Mouse (Mus musculus) forebrain, embryonic 12.5 days (tissue): ENCODE measurements around the gene Olfr1394. TPM values are rescaled to one million over a fixed set of nuclear protein-coding genes. Genes with fewer than 3 reads are reported as not detected.

Source experiments
- ATAC-seq: fragments of 200-750 bp; cut with Nextera tagmentation; 2 replicates; pipeline ENCODE4 v1.8.0; 2017; ENCODE audit warnings: moderate TSS enrichment; ENCODE audit not compliant: low FRiP score
- H3K27ac ChIP-seq: fragments of 300-500 bp; sonication (generic); 2 replicates; pipeline ENCODE4 v1.5.1; 2016; ENCODE audit warnings: mild to moderate bottlenecking
- H3K27me3 ChIP-seq: fragments of 300-500 bp; sonication (generic); 2 replicates; pipeline ENCODE4 v1.6.1; 2016; ENCODE audit warnings: mild to moderate bottlenecking
- H3K36me3 ChIP-seq: fragments of 300-500 bp; sonication (generic); replicated peaks from 2 replicates; pipeline ENCODE4 v1.6.1; 2016; ENCODE audit warnings: mild to moderate bottlenecking
- H3K4me1 ChIP-seq: fragments of 300-500 bp; sonication (generic); 2 replicates; pipeline ENCODE4 v1.6.1; 2016
- H3K4me2 ChIP-seq: fragments of 300-500 bp; sonication (generic); 2 replicates; pipeline ENCODE4 v1.6.1; 2016; ENCODE audit warnings: mild to moderate bottlenecking, moderate library complexity
- H3K4me3 ChIP-seq: fragments of 300-500 bp; sonication (generic); replicated peaks from 2 replicates; pipeline ENCODE4 v1.5.1; 2016; ENCODE audit warnings: mild to moderate bottlenecking
- H3K9ac ChIP-seq: fragments of 300-500 bp; sonication (generic); 2 replicates; pipeline ENCODE4 v1.6.1; 2016; ENCODE audit warnings: mild to moderate bottlenecking
- H3K9me3 ChIP-seq: fragments of 300-500 bp; sonication (generic); 2 replicates; pipeline ENCODE4 v1.6.1; 2016
- WGBS: fragments of 180-500 bp; shearing (Covaris S2); methylation state at CpG from one replicate; pipeline ENCODE4 v1.1.7; 2016; 5-methylcytosine and 5-hydroxymethylcytosine counted together
- polyA plus RNA-seq: library from polyadenylated mRNA; unstranded; fragments of >200 nt; fragmentation: Nextera tagmentation; extraction: Ambion mirVana; gene quantifications from 2 replicates; pipeline ENCODE4 v1.2.1, GENCODE M21; 2016

Gene Olfr1394
- not detected in 2 replicates for polyA plus RNA-seq

DNA sequence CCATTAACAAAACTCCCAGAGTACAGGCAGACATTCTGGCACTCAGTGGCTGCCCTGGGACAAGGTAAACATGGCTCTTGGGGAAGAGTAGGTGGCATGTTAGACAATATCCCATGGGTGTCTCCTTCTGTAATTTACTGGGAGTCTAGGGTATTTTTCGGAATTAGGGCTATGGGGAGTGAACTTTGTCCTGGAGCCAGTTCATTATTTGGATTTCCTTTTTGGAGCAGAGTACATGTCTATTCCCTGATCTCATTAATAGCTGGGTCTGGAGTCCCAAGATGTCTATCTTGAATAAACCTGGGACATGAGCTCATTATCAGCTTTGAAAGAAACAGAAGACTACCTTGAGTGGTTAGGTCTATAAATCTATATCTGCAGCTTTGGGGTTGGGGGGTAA lies at the start of gene Olfr1394:
Gene Olfr1394 (plus strand): TSS at position 301 of the 400 bp plus-strand sequence.
- Histone ChIP-seq H3K9ac (no peak within 1 kb of the TSS), H3K36me3 (no peaks in the 10 kb centered on the region), H3K27me3 (no peaks in the 10 kb centered on the region), H3K4me1 (no peaks in the 10 kb centered on the region), H3K27ac (no peak within 1 kb of the TSS), H3K4me2 (no peak within 1 kb of the TSS), H3K4me3 (no peak within 1 kb of the TSS), H3K9me3 (no peaks in the 10 kb centered on the region)
- WGBS = 90% methylated on average over 1 of the region's 1 CpGs
- no peak for ATAC-seq

DNA sequence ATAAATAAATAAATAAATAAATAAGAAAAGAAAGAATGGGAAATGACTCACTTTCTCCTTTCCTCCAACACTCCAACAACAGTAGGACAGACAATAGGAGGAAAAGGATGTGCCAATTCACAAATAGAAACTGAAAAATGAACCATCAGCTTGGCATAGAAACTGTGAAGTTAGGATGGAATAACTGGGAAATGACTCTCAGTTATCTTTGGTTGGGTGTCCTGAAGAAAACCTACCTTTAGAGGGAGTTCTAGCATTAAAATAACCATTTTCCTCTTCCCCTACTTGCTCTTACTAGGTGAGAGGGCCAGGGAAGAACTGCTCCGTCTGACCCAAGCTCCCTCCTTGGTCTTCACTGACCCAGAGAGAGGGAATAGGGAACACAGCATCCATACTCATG lies 48.4 kb upstream of the Olfr1394 start:
- H3K4me3 ChIP-seq = no peak overlapping the region
- no peak overlapping the region for H3K27ac ChIP-seq
- no peak for ATAC-seq
- no peaks in the 10 kb centered on the region for H3K4me1 ChIP-seq
- H3K4me2 ChIP-seq = no peak overlapping the region
- H3K27me3 ChIP-seq = no peaks in the 10 kb centered on the region
- no peaks in the 10 kb centered on the region for H3K9me3 ChIP-seq
- WGBS = 69% methylated on average over 1 of the region's 1 CpGs
- H3K36me3 ChIP-seq = no peaks in the 10 kb centered on the region
- H3K9ac ChIP-seq = no peak overlapping the region

DNA sequence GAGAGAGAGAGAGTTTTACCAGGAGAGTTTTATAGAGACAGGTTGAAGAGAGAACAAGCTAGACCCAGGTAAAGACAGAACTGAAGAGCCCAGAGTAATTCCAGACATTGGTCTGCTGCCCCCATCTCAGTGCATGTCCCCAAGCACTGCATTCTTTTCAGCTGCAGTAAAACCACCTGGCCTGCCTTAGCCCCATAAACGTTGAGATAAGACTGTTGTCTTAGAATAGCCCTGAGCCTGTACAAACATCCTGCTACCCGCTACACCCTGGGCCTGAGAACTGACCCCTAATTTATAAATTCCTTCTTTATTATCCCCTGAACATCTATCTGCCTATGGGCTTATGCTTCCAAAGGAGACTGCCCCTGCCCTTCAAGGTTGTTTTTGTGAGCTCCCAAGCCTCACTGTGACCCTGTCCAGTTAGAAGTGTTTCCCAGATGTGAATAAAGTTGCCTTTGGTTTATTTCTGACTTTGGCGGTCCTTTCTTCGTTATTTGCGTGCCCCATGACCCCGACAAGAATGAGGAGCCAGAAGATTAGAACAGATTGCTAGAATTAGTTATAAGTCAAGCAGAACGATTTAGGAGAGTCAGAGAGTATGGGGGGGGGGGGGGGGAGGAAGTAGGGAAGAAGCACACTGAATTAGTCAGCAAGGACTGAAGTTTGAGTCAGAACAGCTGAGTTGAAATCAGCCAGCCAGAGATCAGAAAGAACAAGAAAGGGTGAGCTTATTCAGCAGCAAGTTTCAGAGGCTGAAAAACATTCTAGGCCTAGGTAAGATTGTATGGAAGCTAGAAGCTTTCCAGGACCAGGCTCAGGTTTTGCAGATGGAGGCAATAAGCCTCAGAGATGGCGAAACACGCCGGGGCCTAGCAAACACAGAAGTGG lies 46.3 kb upstream of the Olfr1394 start:
- no peak overlapping the region for H3K4me2 ChIP-seq
- H3K36me3 ChIP-seq = no peaks in the 10 kb centered on the region
- ATAC-seq = no peak
- H3K4me1 ChIP-seq = no peaks in the 10 kb centered on the region
- H3K27me3 ChIP-seq = no peaks in the 10 kb centered on the region
- WGBS = 62% methylated on average over 10 of the region's 10 CpGs
- no peak overlapping the region for H3K9ac ChIP-seq
- no peaks in the 10 kb centered on the region for H3K9me3 ChIP-seq
- no peak overlapping the region for H3K27ac ChIP-seq
- no peak overlapping the region for H3K4me3 ChIP-seq

DNA sequence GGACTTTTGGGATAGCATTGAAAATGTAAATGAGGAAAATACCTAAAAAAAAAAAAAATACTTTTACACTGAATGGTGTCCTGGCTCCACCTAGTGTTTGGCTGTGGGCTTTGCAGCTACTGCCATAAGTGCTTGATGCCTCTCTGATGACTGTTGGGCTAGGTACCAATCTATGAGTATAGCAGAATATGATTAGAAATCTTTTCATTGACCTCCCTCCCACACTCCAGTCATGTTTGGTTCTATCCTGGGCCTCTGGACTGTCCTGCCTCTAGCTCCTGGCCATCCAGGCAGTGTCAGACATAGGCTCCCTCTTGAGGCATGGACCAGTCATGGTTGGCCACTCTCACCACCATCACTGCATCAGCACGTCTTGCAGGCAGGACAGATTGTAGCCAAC lies 45.3 kb upstream of the Olfr1394 start:
- 39% methylated on average over 1 of the region's 1 CpGs for WGBS
- Histone ChIP-seq H3K4me3 (no peak overlapping the region), H3K27me3 (no peaks in the 10 kb centered on the region), H3K27ac (no peak overlapping the region), H3K9ac (no peak overlapping the region), H3K9me3 (no peaks in the 10 kb centered on the region), H3K4me1 (no peaks in the 10 kb centered on the region), H3K4me2 (no peak overlapping the region), H3K36me3 (no peaks in the 10 kb centered on the region)
- no peak for ATAC-seq

DNA sequence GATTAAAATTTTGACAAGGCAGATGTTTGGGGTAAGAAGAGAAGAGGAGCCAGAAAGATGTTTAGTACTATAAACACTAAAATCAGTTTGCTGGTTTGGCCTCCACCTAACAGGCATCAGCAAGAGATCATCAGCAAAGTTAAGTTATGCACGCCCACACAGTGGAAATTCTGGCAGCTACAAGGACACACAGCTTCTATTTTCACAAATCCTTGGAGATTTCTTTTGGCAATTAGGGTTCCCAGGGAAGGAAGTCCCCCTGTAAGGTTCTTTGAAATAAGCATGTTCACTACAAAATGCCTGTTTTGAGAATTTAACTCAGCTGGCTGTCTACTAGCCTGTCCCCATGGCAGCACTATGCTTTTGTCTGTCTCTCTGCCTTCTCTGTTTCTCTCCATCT lies 43.2 kb upstream of the Olfr1394 start:
- Histone ChIP-seq H3K27ac (no peak overlapping the region), H3K4me2 (no peak overlapping the region), H3K4me1 (no peaks in the 10 kb centered on the region), H3K9ac (no peak overlapping the region), H3K27me3 (no peaks in the 10 kb centered on the region), H3K36me3 (no peaks in the 10 kb centered on the region), H3K9me3 (no peaks in the 10 kb centered on the region), H3K4me3 (no peak overlapping the region)
- 57% methylated on average over 1 of the region's 1 CpGs for WGBS
- no peak for ATAC-seq

DNA sequence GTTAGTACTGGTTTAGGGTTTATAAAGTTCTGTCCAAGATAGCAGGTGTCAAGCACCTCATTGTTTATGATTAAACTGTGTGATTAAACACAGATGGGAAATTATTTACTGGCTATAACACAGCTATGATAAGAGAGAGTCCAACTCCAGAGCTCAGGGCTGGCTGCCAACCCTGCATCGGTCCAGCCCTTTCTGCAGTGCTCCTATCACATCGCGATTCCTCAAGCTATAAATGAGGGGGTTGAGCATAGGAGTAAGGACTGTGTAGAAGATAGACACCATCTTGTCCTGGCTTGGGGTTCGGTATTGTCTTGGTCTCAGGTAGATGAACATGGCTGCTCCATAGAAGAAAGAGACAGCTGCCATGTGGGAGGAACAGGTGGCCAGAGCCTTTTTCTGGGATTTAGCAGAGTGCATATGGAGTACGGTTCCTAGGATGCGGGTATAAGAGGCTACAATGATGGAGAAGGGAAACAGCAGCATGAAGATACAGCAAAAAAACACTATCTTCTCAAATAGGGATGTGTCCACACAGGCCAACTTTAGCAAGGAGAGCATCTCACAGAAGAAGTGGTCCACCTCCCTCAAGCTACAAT lies 41.5 kb upstream of the Olfr1394 start:
- H3K27me3 ChIP-seq = no peaks in the 10 kb centered on the region
- H3K9me3 ChIP-seq = no peaks in the 10 kb centered on the region
- H3K36me3 ChIP-seq = no peaks in the 10 kb centered on the region
- no peak overlapping the region for H3K4me2 ChIP-seq
- no peak overlapping the region for H3K4me3 ChIP-seq
- WGBS = 89% methylated on average over 6 of the region's 6 CpGs
- H3K4me1 ChIP-seq = no peaks in the 10 kb centered on the region
- H3K27ac ChIP-seq = no peak overlapping the region
- no peak overlapping the region for H3K9ac ChIP-seq
- no peak for ATAC-seq

DNA sequence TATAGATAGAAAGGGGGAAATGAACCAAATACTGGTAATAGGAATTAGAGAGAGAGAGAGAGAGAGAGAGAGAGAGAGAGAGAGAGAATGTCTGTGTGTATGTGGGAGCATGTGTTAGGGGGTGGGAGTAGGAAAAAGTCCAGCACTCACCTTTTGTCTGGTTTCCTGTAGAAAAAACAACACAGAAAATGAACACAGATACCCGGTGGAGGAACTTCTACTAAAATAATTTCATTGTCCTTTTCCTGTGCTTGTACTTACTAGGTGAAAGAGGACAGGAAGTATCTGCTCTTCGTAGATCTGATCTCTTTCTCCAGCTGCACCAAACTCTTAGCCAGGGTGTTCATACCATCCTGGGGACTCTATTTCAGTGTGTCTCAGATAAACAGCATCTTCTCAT lies 40.0 kb upstream of the Olfr1394 start:
- Histone ChIP-seq H3K4me3 (no peak overlapping the region), H3K4me1 (no peaks in the 10 kb centered on the region), H3K27me3 (no peaks in the 10 kb centered on the region), H3K9ac (no peak overlapping the region), H3K36me3 (no peaks in the 10 kb centered on the region), H3K4me2 (no peak overlapping the region), H3K27ac (no peak overlapping the region), H3K9me3 (no peaks in the 10 kb centered on the region)
- 72% methylated on average over 2 of the region's 2 CpGs for WGBS
- ATAC-seq = no peak

DNA sequence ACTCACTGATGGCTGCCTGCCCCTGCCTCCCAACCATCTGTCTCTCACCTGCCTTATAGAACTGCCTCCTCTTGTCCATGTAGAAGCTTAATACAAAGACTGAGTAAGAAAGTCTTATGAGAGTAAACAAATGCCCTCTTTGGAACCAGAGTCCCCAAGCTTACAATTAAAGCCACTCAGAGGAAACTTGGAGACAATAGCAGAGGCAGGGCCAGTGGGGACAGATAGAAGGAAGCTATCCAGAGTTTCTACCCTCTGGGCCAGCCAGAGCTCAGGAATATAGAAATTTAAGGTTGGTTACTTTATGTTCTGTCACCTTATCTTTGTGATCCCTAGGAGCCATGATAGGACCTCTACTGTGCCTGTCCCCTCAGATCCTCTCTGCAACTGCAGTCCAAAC lies 39.4 kb upstream of the Olfr1394 start, which contains the start of gene Olfr1396:
Gene Olfr1396 (minus strand): TSS at position 101 of the 400 bp plus-strand sequence.
- no peak within 1 kb of the TSS for H3K27ac ChIP-seq
- ATAC-seq = no peak
- no peaks in the 10 kb centered on the region for H3K27me3 ChIP-seq
- H3K9ac ChIP-seq = no peak within 1 kb of the TSS
- no peaks in the 10 kb centered on the region for H3K9me3 ChIP-seq
- H3K4me2 ChIP-seq = no peak within 1 kb of the TSS
- H3K4me3 ChIP-seq = no peak within 1 kb of the TSS
- H3K4me1 ChIP-seq = no peaks in the 10 kb centered on the region
- no peaks in the 10 kb centered on the region for H3K36me3 ChIP-seq

DNA sequence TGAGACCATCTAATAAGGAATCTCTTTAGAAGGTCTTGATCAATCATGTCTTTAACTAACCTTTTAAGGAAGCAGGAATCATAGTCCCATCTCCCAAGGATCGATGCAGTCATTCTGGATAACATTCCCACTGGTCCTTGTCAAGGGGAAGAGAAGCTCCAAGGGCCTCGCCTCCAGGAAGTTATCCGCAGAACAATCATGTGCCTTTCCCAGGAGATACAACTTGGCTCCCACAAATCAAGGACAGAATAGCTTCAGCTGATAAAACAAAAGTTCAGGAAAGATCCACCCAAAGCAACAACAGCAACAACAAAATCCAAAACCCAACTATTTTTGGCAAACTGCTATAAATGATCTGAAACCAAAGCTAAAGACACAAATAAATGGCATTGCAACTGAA lies 34.5 kb upstream of the Olfr1394 start:
- no peaks in the 10 kb centered on the region for H3K9me3 ChIP-seq
- H3K4me1 ChIP-seq = no peaks in the 10 kb centered on the region
- 87% methylated on average over 3 of the region's 3 CpGs for WGBS
- H3K4me2 ChIP-seq = no peak overlapping the region
- no peaks in the 10 kb centered on the region for H3K36me3 ChIP-seq
- ATAC-seq = no peak
- no peaks in the 10 kb centered on the region for H3K27me3 ChIP-seq
- H3K4me3 ChIP-seq = no peak overlapping the region
- H3K27ac ChIP-seq = no peak overlapping the region
- no peak overlapping the region for H3K9ac ChIP-seq

DNA sequence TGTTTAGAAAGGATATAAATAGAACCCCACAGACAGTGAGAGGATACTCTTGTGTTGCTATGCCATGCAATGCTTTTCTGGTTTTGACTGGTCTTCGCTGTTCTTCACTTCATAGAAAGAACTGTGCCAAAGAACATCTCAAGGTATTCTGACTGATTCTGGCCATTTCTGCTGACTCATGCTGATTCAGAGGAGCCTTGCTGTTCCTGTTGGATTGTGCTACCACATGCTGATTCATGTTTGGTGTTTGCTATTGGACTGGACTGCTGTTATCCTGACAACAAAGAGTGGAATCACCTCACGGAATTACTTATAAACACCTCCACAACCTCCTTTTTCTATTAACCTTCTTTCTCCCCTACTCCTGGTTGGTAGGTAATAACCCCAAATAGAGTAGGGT lies 30.0 kb upstream of the Olfr1394 start:
- no peak overlapping the region for H3K9ac ChIP-seq
- H3K27me3 ChIP-seq = no peaks in the 10 kb centered on the region
- H3K4me2 ChIP-seq = no peak overlapping the region
- H3K27ac ChIP-seq = no peak overlapping the region
- H3K36me3 ChIP-seq = no peaks in the 10 kb centered on the region
- no peak overlapping the region for H3K4me3 ChIP-seq
- 84% methylated on average over 2 of the region's 2 CpGs for WGBS
- no peak for ATAC-seq
- H3K4me1 ChIP-seq = no peaks in the 10 kb centered on the region
- H3K9me3 ChIP-seq = no peaks in the 10 kb centered on the region

DNA sequence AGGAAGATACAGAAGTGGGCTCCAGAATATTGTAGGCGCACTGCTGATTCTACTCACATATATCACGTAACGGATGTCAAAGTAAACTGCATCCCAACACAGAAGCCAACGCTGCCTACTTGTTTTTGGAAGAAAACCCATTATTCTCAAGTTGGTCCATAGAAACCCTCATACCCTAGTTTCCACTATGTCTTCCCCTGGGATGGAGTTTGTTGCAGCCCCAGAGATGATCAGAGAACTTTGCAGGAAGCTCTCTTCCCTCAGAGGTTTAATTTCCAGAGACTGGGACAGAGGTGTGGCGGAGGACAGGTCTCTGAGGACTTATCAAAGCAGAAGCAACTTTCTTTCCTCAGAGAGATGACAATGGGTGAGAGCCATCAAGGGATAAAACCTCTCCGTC lies 12.2 kb upstream of the Olfr1394 start, which contains the start of gene Olfr1395:
Gene Olfr1395 (plus strand): TSS at position 301 of the 400 bp plus-strand sequence.
- no peak for ATAC-seq
- Histone ChIP-seq H3K27me3 (no peaks in the 10 kb centered on the region), H3K4me3 (no peak within 1 kb of the TSS), H3K4me1 (no peaks in the 10 kb centered on the region), H3K9ac (no peak within 1 kb of the TSS), H3K27ac (no peak within 1 kb of the TSS), H3K4me2 (no peak within 1 kb of the TSS), H3K36me3 (no peaks in the 10 kb centered on the region), H3K9me3 (no peaks in the 10 kb centered on the region)
- WGBS = 97% methylated on average over 6 of the region's 6 CpGs

DNA sequence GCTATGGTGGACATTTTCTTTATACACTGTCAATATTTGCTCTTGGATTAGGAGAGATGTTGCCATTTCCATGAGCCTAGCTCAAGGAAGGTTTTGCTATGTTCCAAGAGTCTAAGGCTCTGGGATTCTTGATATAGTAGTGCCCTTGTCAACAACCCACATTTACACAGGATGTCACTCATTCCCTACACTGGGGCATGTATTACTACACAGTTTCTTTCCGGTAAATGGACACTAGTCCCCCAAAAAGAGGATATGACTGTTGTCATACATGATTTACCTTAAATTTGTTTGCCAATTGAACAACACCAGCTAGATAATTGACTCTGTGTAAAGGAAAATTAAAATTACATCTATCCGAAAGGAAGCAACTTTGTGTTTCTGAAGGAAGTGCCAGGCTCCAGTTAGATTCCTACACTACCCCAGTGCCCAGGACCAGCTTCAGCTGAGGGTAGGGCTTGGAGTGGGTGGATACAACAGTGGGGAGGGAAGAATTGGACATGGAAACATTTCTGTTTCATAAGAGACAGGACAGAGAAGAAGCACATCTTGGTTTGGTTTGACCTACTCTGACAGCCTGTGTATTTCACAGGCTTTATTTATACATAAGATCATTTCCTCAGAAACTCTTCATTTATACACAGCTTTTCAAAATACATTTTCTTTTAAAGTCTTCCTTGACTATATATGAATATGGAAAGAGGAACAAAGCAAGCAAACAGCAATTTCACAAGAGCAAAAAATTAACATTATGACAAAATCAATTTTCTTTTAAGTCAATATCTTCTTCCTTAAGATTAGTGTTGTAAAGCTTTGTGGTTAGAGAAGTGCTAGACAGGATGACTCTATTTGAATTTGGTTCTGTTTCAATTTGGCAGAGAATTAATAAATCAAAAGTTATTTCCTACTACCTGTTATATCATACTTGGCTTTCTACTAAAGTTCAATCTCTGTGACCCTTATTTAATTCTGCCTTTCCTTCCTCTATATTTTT lies 2.9 kb downstream of the Olfr1394 start:
- no peaks in the 10 kb centered on the region for H3K27me3 ChIP-seq
- WGBS = 92% methylated on average over 2 of the region's 2 CpGs
- no peak overlapping the region for H3K27ac ChIP-seq
- no peak overlapping the region for H3K4me2 ChIP-seq
- ATAC-seq = no peak
- H3K36me3 ChIP-seq = no peaks in the 10 kb centered on the region
- no peaks in the 10 kb centered on the region for H3K9me3 ChIP-seq
- H3K4me3 ChIP-seq = no peak overlapping the region
- H3K9ac ChIP-seq = no peak overlapping the region
- H3K4me1 ChIP-seq = no peaks in the 10 kb centered on the region
